17 mouse cellular contexts compared by ENCODE assay signal in genomic region chr3:55418845-55419244, GRCm38 (mm10). TPM values are rescaled to one million over a fixed set of nuclear protein-coding genes. Genes with fewer than 3 reads are reported as not detected.
A peak's percentile ranks its signal among the peaks of the same experiment; 100 is the strongest.
DNase-seq lines count a peak whose midpoint lies in the region; ATAC-seq and TF ChIP-seq lines count a peak whose summit lies in the region.
"Had no signal": no experiment of that assay in that cellular context is flagged by ENCODE, and none has a peak within 500 bp of the region (broad histone marks: within the 10 kb centered on the region; RNA-seq: fewer than 3 reads in every experiment).

No protein-coding gene starts in this region.

- no peak for DNase-seq in forebrain, embryonic 10.5 days (ENCODE audit: extremely low spot score, low spot score)
- DNase-seq in forebrain, embryonic 11.5 days (ENCODE audit: low spot score) = no peak
- no peak for DNase-seq in layer of hippocampus, adult 2 months (ENCODE audit: low spot score in 2 of 2)
- DNase-seq in layer of hippocampus, adult 11-12 months (ENCODE audit: low spot score) = no peak
- DNase-seq in limb, embryonic 14.5 days (ENCODE audit: low spot score) = no peak
- no peak for DNase-seq in adrenal gland, adult (ENCODE audit: inconsistent age in 2 of 2, low spot score in 1 of 2)
- DNase-seq in lung, postnatal 10 days = no peak
- DNase-seq: cerebellum, adult 2 months; layer of hippocampus, adult 9-11 months; left cerebral cortex, postnatal 4 days; thymus, adult 18-20 months had no signal

- H3K9me3 ChIP-seq in forebrain, embryonic 10.5 days = no peaks in the 10 kb centered on the region
- H3K9me3 ChIP-seq in forebrain, embryonic 11.5 days (ENCODE audit: control insufficient read depth, low read length) = no peaks in the 10 kb centered on the region
- H3K9me3 ChIP-seq in limb, embryonic 14.5 days (ENCODE audit: control insufficient read depth, low read length) = no peaks in the 10 kb centered on the region
- no peaks in the 10 kb centered on the region for H3K9me3 ChIP-seq in neural tube, embryonic 14.5 days (ENCODE audit: control insufficient read depth, low read length)
- H3K9me3 ChIP-seq: lung, embryonic 15.5 days had no signal

- H3K36me3 ChIP-seq in forebrain, embryonic 10.5 days (replicated peaks) = no peaks in the 10 kb centered on the region
- no peaks in the 10 kb centered on the region for H3K36me3 ChIP-seq in forebrain, embryonic 11.5 days (ENCODE audit: control insufficient read depth, insufficient read depth, low read length)
- no peaks in the 10 kb centered on the region for H3K36me3 ChIP-seq in limb, embryonic 14.5 days (ENCODE audit: control insufficient read depth, insufficient read depth, low read length)
- no peaks in the 10 kb centered on the region for H3K36me3 ChIP-seq in neural tube, embryonic 14.5 days (ENCODE audit: control insufficient read depth, insufficient read depth, low read length)
- H3K36me3 ChIP-seq: lung, embryonic 15.5 days had no signal

- no peak overlapping the region for H3K9ac ChIP-seq in forebrain, embryonic 11.5 days (ENCODE audit: low read length)
- H3K9ac ChIP-seq in limb, embryonic 14.5 days (ENCODE audit: low read depth, low read length, severe bottlenecking) = no peak overlapping the region
- H3K9ac ChIP-seq in neural tube, embryonic 14.5 days (replicated peaks; ENCODE audit: low read depth, low read length) = no peak overlapping the region
- H3K9ac ChIP-seq: lung, embryonic 15.5 days had no signal

- H3K4me1 ChIP-seq in forebrain, embryonic 10.5 days = peaks cover 52% of the 10 kb centered on the region
- peaks cover 3% of the 10 kb centered on the region for H3K4me1 ChIP-seq in forebrain, embryonic 11.5 days (replicated peaks; ENCODE audit: control insufficient read depth, insufficient read depth, low read length)
- peaks cover 19% of the 10 kb centered on the region for H3K4me1 ChIP-seq in limb, embryonic 14.5 days (ENCODE audit: control insufficient read depth, insufficient read depth, low read length)
- H3K4me1 ChIP-seq in neural tube, embryonic 14.5 days (ENCODE audit: control insufficient read depth, insufficient read depth, low read length) = peaks cover 24% of the 10 kb centered on the region

- H3K4me2 ChIP-seq in forebrain, embryonic 11.5 days (ENCODE audit: low read depth, low read length, severe bottlenecking) = no peak overlapping the region
- H3K4me2 ChIP-seq in limb, embryonic 14.5 days (replicated peaks; ENCODE audit: low read depth, low read length, severe bottlenecking) = no peak overlapping the region
- no peak overlapping the region for H3K4me2 ChIP-seq in neural tube, embryonic 14.5 days (ENCODE audit: low read depth, low read length)
- H3K4me2 ChIP-seq: lung, embryonic 15.5 days had no signal

- 62% methylated on average over 6 of the region's 6 CpGs for WGBS in forebrain, embryonic 10.5 days
- 64% methylated on average over 6 of the region's 6 CpGs for WGBS in forebrain, embryonic 11.5 days
- 66% methylated on average over 6 of the region's 6 CpGs for WGBS in limb, embryonic 14.5 days
- WGBS in neural tube, embryonic 14.5 days = 49% methylated on average over 6 of the region's 6 CpGs

- H3K27ac ChIP-seq in forebrain, embryonic 10.5 days = peak overlapping the region; percentile 72
- H3K27ac ChIP-seq in forebrain, embryonic 11.5 days (ENCODE audit: low read depth, low read length) = no peak overlapping the region
- H3K27ac ChIP-seq in layer of hippocampus, adult 2 months = 0 out of 2 replicates have a peak overlapping the region, but pooled peaks have one; percentile 1
- H3K27ac ChIP-seq in limb, embryonic 14.5 days (replicated peaks; ENCODE audit: low read depth, low read length) = peak overlapping the region; percentile 50
- peak overlapping the region; percentile 13; the same call in 1 of the 2 replicates for H3K27ac ChIP-seq in neural tube, embryonic 14.5 days (ENCODE audit: low read depth, low read length)
- H3K27ac ChIP-seq: lung, embryonic 15.5 days had no signal

- no peak overlapping the region for H3K4me3 ChIP-seq in forebrain, embryonic 10.5 days
- no peak overlapping the region for H3K4me3 ChIP-seq in forebrain, embryonic 11.5 days (ENCODE audit: low read depth, low read length)
- H3K4me3 ChIP-seq in layer of hippocampus, adult 2 months = no peak overlapping the region
- no peak overlapping the region for H3K4me3 ChIP-seq in limb, embryonic 14.5 days (replicated peaks; ENCODE audit: low read length)
- no peak overlapping the region for H3K4me3 ChIP-seq in neural tube, embryonic 14.5 days (ENCODE audit: low read depth, low read length)
- H3K4me3 ChIP-seq: lung, embryonic 15.5 days had no signal

- TF ChIP-seq CTCF in layer of hippocampus, adult 2 months (conservative IDR thresholded peaks at IDR 0.05) = no peak

- no peaks in the 10 kb centered on the region; the same call in 1 of the 2 replicates for H3K27me3 ChIP-seq in forebrain, embryonic 10.5 days (ENCODE audit: poor library complexity, severe bottlenecking)
- no peaks in the 10 kb centered on the region for H3K27me3 ChIP-seq in forebrain, embryonic 11.5 days (ENCODE audit: control insufficient read depth, insufficient read depth, low read length)
- no peaks in the 10 kb centered on the region for H3K27me3 ChIP-seq in limb, embryonic 14.5 days (ENCODE audit: control insufficient read depth, insufficient read depth, low read length)
- no peaks in the 10 kb centered on the region for H3K27me3 ChIP-seq in neural tube, embryonic 14.5 days (ENCODE audit: control insufficient read depth, insufficient read depth, low read length)
- H3K27me3 ChIP-seq: lung, embryonic 15.5 days had no signal

- ATAC-seq in forebrain, embryonic 11.5 days (replicated peaks; ENCODE audit: low FRiP score) = no peak
- no peak for ATAC-seq in limb, embryonic 14.5 days (ENCODE audit: low FRiP score, low read depth)
- ATAC-seq in neural tube, embryonic 14.5 days (ENCODE audit: low read depth) = no peak

- TF ChIP-seq POLR2A in limb, embryonic 14.5 days (IDR thresholded peaks at IDR 0.05; ENCODE audit: borderline replicate concordance, extremely low read depth, insufficient read depth, insufficient read length) = no peak

RNA-seq across cellular contexts. Expression of gene Gm21954, which starts 53.2 kb away (rescaled TPM):
- not detected in 2 replicates for polyA plus RNA-seq in forebrain, embryonic 10.5 days (2016; fragmentation: Nextera tagmentation; extraction: Ambion mirVana)
- not detected in 2 replicates for polyA plus RNA-seq in forebrain, embryonic 11.5 days (2014; fragmentation: Nextera tagmentation; extraction: Ambion mirVana)
- total RNA-seq in layer of hippocampus, adult 2 months (2021) = not detected
- not detected in 2 replicates for polyA plus RNA-seq in limb, embryonic 14.5 days (2012; rRNA removed)
- polyA plus RNA-seq in limb, embryonic 14.5 days (2014; fragmentation: Nextera tagmentation; extraction: Ambion mirVana) = not detected in 2 replicates
- polyA plus RNA-seq in neural tube, embryonic 14.5 days (2014; fragmentation: Nextera tagmentation; extraction: Ambion mirVana) = not detected in 2 replicates
- total RNA-seq: adrenal gland, postnatal 4 days; left cerebral cortex, postnatal 4 days; monocyte, adult 5-6 weeks had no signal
- polyA plus RNA-seq: cerebellum, adult 2 months; intestine, embryonic 14.5 days; lung, embryonic 15.5 days; spleen, adult 2 months had no signal
